Mouse (Mus musculus): Measurements from ENCODE around the gene Acat3. TPM values are rescaled to one million over a fixed set of nuclear protein-coding genes. Genes with fewer than 3 reads are reported as not detected.
A peak's percentile ranks its signal among the peaks of the same experiment; 100 is the strongest.
"Not testable (repeated sequence)": the region's sequence is repeated elsewhere in the genome, so short reads cannot be mapped to it uniquely, and the experiment has no call there.

Gene Acat3
- total RNA-seq (2021) = 1 to 10 TPM; 2.6 to 3.9 TPM

DNA sequence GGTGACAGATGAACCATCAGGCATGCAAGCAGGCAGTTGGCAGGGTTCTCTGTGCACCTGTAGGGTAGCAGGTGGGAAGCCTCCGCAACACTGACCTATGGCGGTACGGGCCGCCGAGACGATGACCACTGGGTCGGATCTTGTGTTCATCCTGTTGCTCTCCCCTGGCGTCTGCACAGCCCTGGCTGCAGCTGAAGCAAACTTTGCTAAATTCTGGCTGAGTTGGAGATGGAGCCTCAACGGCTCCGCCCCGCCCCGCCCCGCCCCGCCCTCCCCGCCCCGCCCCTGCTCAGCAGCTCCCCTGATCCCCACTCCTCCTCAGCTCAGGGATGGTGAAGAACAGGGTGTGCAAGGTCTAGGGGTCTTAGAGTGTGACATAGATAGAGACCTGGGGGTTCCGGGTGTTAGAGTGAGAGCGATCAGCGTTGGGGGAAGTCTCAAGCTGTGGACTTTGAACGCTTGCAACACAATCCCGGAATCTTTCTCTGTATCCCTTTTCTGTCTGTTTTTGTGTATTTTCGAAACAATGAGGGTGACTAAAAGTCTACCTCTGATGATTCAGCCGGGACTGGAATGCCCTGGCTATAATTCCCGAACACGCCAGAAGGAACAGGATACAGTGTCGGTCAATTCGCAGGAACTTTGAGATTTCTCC lies at the start of gene Acat3:
Gene Acat3, minus strand, starts transcription at position 450 of the 655 bp plus-strand sequence.
- no peak for DNase-seq (ENCODE audit: low spot score in 2 of 2)
- intact Hi-C loops (cut with DNase I) = no loop called here

GRCm38 (mm10) chr17:12988096-12988495 lies 47.7 kb upstream of the Acat3 start:
- intact Hi-C loops (cut with DNase I); DNase-seq (ENCODE audit: low spot score in 2 of 2): not testable (repeated sequence)

DNA sequence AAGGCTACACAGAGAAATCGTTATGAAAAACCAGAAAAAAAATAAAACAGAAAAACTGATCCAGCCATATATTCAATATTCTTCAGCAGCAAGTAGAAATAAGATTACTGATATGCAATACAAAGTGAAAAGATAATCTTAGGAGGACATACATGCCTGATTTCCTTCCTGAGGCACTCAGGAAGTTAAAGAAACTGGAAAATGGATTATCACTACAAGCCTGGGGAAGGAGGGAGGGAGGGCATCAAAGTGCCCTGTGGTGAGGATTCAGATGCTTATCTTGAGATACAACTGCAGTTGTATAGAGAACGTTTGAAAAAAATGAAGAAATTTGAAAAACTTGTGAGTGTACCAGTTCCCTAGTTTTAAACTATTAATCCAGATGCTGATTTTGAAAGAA lies 43.6 kb upstream of the Acat3 start:
- intact Hi-C loops (cut with DNase I) = no loop called here
- DNase-seq (ENCODE audit: low spot score in 2 of 2) = no peak

- intact Hi-C loops (cut with DNase I) = no loop called here
- DNase-seq (ENCODE audit: low spot score in 2 of 2) = no peak
Observed at GRCm38 (mm10) chr17:12978546-12978945, 38.1 kb upstream of the Acat3 start.

- intact Hi-C loops (cut with DNase I) = no loop called here
Observed at GRCm38 (mm10) chr17:12973851-12974250, 33.5 kb upstream of the Acat3 start.

GRCm38 (mm10) chr17:12967173-12967572 lies 26.8 kb upstream of the Acat3 start:
- intact Hi-C loops (cut with DNase I) = no loop called here
- no peak for DNase-seq (ENCODE audit: low spot score in 2 of 2)

More at GRCm38 (mm10) chr17:12973851-12974250, 33.5 kb upstream of the Acat3 start:
- DNase-seq (ENCODE audit: low spot score in 2 of 2) = no peak

GRCm38 (mm10) chr17:12963476-12963875 lies 23.1 kb upstream of the Acat3 start:
- DNase-seq (ENCODE audit: low spot score in 2 of 2) = no peak
- intact Hi-C loops (cut with DNase I) = loop anchor here (5.0 kb wide), 1 partner anchor 46 kb away; the partner anchor contains the start of genes Mrpl18 and Tcp1

DNA sequence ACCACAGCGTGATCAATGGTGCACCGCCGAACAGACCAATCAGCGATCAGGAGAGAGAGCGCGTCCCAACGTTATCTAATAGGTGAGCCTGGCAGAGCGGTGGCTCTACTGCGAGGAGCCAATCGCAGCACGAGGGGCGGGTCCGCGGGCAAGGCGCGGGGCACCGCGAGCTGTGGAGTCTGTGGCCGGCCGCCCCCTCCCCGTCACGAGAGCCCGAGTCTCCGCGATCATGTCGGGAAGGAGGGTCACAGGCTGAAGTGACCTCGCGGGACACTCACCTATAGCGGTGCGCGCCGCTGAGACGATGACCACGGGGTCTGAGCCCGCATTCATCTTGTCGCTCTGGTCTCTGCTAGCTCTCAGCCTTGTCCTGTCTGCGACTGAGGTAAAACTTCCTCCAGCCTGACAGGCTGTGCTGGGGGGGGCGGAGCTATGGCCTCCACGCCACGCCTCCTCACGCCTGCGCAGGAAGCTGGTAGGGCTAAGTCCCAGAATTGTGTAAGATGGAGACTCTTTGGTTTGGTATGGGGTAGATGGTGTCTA lies 20.0 kb upstream of the Acat3 start, which contains the start of gene Acat2:
Gene Acat2, minus strand, starts transcription at position 417 of the 543 bp plus-strand sequence.
- intact Hi-C loops (cut with DNase I) = loop anchor here (2.0 to 5.0 kb wide), 2 partner anchors 32 to 43 kb away; partner anchors contain the start of genes Mrpl18 and Tcp1
- DNase-seq (ENCODE audit: low spot score in 2 of 2) = peak; percentile 97 to 98

GRCm38 (mm10) chr17:12959377-12959776 lies 19.0 kb upstream of the Acat3 start:
- intact Hi-C loops (cut with DNase I); DNase-seq (ENCODE audit: low spot score in 2 of 2): not testable (repeated sequence)

DNA sequence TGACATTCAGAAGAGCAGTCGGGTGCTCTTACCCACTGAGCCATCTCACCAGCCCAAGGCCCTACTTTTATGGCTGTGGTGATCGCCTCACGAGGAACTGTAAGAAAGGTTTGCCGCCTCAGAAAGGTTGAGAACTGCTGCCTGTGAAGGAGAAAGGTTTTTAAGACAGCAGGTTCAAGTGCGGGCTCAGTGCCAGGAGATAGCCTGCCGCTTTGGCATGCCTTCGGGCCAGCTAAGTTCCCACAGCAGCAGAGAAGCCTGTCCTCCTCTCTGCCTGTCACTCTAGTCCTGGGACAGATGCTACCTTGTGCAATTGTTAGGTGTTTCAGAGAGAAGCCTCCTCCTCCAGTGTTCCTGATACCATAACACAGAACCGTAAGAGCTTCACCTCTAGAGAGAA lies 16.3 kb upstream of the Acat3 start:
- no peak for DNase-seq (ENCODE audit: low spot score in 2 of 2)
- intact Hi-C loops (cut with DNase I) = no loop called here

- no peak for DNase-seq (ENCODE audit: low spot score in 2 of 2)
- intact Hi-C loops (cut with DNase I) = no loop called here
Observed at GRCm38 (mm10) chr17:12949669-12950068, 9.3 kb upstream of the Acat3 start.

DNA sequence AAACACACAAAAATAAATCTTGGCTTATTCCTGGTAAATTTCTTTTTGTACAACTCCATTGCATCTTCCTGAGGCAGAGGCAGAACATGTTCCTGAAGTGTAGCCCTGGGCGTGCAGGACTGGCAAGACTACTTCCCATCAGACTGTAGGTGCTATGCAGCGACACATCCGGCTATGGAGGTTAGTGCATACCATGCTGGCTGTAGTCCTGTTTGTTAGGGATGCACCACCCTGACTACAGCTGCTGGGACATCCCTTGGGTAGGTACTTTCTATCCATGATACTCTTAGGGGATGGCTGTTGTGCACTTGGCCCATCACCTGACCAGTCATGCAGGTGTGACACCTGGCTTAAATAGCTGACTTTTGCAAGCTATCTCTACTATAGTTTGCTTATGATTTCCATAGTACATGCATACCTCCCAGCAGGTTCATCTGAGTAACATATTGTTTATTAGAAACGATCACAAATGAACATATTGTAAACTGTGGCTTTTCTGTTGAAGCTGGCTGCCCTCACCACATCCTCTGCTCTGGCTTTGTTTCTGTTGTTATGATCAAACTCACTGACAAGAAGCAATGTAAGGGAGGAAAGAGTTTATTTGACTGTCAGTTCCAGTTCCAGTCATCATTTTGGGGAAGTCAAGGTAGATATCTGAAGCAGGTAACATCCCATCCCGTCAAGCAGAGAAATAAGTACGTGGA lies 2.2 kb upstream of the Acat3 start:
- DNase-seq (ENCODE audit: low spot score in 2 of 2) = no peak
- intact Hi-C loops (cut with DNase I) = no loop called here

- intact Hi-C loops (cut with DNase I) = no loop called here
- no peak for DNase-seq (ENCODE audit: low spot score in 2 of 2)
Observed at GRCm38 (mm10) chr17:12941543-12942260, 1.3 kb upstream of the Acat3 start.

DNA sequence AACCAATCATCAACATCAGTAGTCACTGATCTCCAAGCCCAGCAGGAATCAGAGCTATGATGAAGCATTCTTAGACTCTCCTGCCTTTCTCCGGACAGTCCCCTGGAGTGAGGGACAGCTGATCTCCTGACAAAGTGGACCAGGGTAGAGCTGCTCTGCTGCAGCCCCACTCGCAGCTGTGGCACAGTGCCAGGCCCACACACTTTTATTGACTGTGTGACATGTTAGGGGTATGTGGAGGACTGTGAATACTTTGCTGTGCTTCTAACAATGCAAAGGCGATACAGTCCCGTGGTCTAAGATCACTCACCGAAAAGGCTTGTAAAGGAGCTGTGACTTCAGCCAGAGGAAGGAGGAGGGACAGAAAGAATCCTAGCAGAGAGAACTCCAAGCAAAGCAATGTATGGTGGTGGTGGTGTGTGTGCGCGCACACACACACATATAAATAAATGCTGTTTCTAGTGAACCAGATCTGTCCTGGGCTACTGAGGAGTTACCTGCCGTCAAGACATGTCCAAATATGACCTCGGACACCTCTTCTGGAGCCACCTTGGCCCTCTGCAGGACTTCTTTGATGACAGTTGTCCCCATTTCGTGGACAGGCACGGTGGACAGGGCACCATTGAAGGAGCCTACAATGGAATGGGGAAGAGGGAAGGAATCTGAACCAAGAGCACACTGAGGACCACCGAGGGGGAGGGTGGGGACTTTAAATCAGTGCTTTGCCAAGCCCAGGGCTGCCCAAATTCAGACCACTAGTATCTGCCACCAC lies 837 bp downstream of the Acat3 start:
- intact Hi-C loops (cut with DNase I) = not testable (repeated sequence)

DNA sequence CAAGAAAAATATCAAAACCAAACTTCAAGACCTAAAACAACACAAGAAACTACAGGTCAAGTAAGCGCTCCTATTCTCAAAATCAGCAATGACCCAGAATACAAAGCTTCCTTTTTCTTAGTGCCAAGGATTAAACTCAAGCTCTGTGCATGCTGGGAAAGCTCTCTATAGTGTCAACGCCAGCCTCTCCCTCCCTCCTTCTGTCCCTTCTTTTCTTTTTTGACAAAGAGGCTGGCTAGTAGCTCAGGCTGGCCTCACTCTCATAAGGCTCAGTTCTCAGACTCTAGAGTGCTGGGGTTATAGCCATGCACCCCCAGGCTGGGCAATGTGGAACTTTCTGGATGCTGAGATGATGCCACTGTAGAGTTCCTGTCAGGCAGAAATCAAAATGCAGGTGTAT lies 2.3 kb downstream of the Acat3 start:
- intact Hi-C loops (cut with DNase I) = no loop called here
- DNase-seq (ENCODE audit: low spot score in 2 of 2) = no peak

More for the DNA sequence above, 837 bp downstream of the Acat3 start:
- not testable (repeated sequence) for DNase-seq (ENCODE audit: low spot score in 2 of 2)

DNA sequence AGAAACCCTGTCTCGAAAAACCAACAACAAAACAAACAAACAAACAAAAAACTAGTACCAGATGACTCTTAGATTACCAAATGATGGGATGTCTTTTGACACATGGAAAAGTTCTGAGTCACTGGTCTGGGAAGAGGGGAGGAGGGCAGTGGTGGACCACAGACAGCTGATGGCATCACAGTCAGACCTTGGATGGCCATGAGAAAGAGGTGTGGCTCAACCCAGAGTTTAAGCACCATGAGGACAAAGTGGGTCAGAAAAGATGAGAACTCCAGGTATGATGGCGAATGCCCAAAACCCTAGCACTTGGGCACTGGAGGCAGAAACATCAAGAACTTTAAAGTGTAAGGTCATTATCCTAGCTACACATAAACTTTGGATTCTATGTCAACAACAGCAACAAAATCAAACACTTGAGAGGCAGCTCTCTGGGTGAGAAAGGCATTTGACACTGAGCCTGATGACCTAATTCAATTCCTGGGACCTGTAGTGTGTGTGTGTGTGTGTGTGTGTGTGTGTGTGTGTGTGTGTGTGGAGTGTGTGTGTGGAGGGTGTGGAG lies 2.9 kb downstream of the Acat3 start:
- DNase-seq (ENCODE audit: low spot score in 2 of 2) = no peak
- intact Hi-C loops (cut with DNase I) = no loop called here

DNA sequence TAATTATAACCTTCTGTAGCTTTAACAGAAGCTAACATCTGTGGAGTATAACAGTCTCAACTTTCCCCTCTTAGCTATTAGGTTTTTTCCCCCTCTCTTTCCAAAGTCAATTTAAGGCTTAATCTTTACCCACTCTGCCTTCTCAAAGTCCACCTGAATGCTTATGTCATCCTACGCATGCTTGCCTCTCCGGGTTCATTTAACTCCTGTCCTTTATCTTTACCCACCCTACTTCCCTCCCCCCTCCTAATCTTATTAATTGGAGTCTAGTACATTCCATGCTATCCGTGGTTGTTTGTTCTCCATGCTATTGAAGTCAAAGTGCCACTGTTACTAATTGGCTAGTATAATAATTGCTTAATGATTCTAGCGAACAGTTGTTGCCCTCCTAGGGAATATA lies 4.7 kb downstream of the Acat3 start:
- no peak for DNase-seq (ENCODE audit: low spot score in 2 of 2)
- intact Hi-C loops (cut with DNase I) = no loop called here

DNA sequence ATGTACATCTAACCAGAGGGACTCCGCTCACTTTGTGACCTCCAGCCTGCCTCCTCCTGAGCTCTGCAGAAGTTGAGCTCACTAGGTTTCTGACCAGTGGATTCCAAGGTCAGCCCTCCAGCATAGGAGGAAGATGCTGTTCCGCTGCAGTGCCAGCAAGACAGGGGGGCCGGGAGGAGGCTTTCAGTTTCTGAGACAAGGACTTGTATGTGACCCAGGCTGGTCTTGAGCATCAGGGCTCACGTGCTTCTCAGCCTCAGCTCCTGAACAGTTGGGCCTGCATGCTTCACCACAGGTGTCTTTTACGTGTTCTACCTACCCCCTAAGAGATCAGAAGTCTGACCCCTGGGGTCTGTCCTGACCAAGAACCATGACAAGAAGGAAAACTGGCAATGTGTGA lies 8.8 kb downstream of the Acat3 start:
- intact Hi-C loops (cut with DNase I); DNase-seq (ENCODE audit: low spot score in 2 of 2): not testable (repeated sequence)

DNA sequence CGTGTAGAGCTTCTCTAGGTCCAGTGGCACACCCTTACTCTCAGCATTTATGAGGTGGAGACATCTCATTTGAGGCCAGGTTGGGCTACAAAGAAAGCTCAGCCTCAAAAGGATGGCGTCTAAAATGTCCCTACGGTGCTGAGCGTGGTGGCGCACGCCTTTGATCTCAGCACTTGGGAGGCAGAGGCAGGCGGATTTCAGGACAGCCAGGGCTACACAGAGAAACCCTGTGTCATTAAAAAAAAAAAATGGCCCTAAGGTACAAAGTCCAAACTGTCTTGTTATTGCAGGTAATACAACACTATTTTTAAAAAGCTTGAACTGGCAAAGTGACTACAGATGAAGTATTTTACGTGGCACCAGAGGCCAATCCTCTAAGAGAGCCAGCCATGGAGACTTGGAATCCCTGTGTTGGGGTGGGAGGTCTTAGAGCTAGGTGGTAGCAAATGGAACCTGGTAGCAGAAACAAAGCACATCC lies 14.7 kb downstream of the Acat3 start:
- DNase-seq (ENCODE audit: low spot score in 2 of 2) = no peak
- intact Hi-C loops (cut with DNase I) = no loop called here
